Mouse (Mus musculus): Measurements from ENCODE around the gene Umps.

DNA sequence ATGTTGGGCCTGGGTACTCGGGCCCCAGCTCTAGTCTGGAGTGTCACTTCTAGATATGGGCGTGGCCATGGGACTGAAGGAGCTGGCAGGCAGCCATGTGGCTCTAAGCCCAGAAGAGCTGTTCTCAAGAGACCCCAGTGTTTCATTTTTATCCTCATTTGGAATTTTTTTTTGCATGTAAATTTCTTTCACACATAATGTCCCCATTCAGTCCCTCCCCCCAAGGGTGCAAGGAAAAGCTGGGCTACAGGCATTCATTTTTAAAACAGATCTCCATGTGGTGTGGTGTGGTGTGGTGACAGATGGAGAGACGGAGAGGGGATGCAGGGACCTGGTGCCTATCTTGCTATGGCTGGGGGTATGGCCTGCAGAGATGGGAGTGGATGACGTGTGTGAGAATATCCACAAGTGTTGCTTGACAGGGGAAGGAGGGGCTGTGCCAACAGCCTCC lies 37.3 kb upstream of the Umps start:
- TF ChIP-seq CTCF (conservative IDR thresholded peaks at IDR 0.05 in 1 of 2, IDR thresholded peaks at IDR 0.05 in 1 of 2; ENCODE audit: low read depth in 2 of 2, low read length in 2 of 2) (no peak), IRF4 (IDR thresholded peaks at IDR 0.05; ENCODE audit: low read depth, low read length) (no peak), MAFK (IDR thresholded peaks at IDR 0.05; ENCODE audit: insufficient replicate concordance, low read length) (no peak), UBTF (IDR thresholded peaks at IDR 0.05; ENCODE audit: low read depth, low read length) (no peak), POLR2AphosphoS2 (IDR thresholded peaks at IDR 0.05; ENCODE audit: low read depth, low read length) (no peak), ZKSCAN1 (IDR thresholded peaks at IDR 0.05; ENCODE audit: borderline replicate concordance, low read depth, low read length) (no peak), ZC3H11A (IDR thresholded peaks at IDR 0.05; ENCODE audit: low read depth, low read length) (no peak), POLR2A (IDR thresholded peaks at IDR 0.05; ENCODE audit: low read depth, low read length) (no peak), MXI1 (IDR thresholded peaks at IDR 0.05; ENCODE audit: low read depth, low read length) (no peak), JUND (conservative IDR thresholded peaks at IDR 0.05; ENCODE audit: low read depth, low read length) (no peak), ZMIZ1 (IDR thresholded peaks at IDR 0.05; ENCODE audit: low read depth, low read length) (no peak), HCFC1 (IDR thresholded peaks at IDR 0.05; ENCODE audit: low read depth, low read length) (no peak), RCOR1 (conservative IDR thresholded peaks at IDR 0.05; ENCODE audit: low read depth, low read length) (no peak), E2F4 (IDR thresholded peaks at IDR 0.05; ENCODE audit: insufficient replicate concordance, low read depth, low read length) (no peak)
